Mouse (Mus musculus): ENCODE results near the gene Pidd1. TPM values are rescaled to one million over a fixed set of nuclear protein-coding genes. Genes with fewer than 3 reads are reported as not detected.
A peak's percentile ranks its signal among the peaks of the same experiment; 100 is the strongest.
"Not testable (repeated sequence)": the region's sequence is repeated elsewhere in the genome, so short reads cannot be mapped to it uniquely, and the experiment has no call there.

Pidd1 gene
- total and polyA plus RNA-seq, 3 experiments = 1.4 to 9.2 (median 1.5) TPM

GRCm38 (mm10) chr7:141458661-141459060, 14.8 kb upstream of the Pidd1 start:
- no peak for DNase-seq

GRCm38 (mm10) chr7:141457986-141458660, 14.3 kb upstream of the Pidd1 start:
- DNase-seq = peak; percentile 71

- DNase-seq = no peak
Measured at GRCm38 (mm10) chr7:141457236-141457635, 13.4 kb upstream of the Pidd1 start.

GRCm38 (mm10) chr7:141456739-141457138, 12.9 kb upstream of the Pidd1 start:
- peak; percentile 87 for DNase-seq

- peak; percentile 89 for DNase-seq
Measured at GRCm38 (mm10) chr7:141455610-141456314, 11.9 kb upstream of the Pidd1 start.

GRCm38 (mm10) chr7:141454967-141455551, 11.2 kb upstream of the Pidd1 start, which contains the start of gene Pnpla2:
Gene Pnpla2, plus strand, starts transcription at chr7:141455198.
- peak; percentile 98 for DNase-seq

- no peak for DNase-seq
Measured at GRCm38 (mm10) chr7:141453636-141454035, 9.8 kb upstream of the Pidd1 start.

GRCm38 (mm10) chr7:141451928-141452327, 8.1 kb upstream of the Pidd1 start:
- DNase-seq = no peak

GRCm38 (mm10) chr7:141447110-141447991, 3.5 kb upstream of the Pidd1 start, which contains the start of gene Rplp2:
Gene Rplp2, plus strand, starts transcription at chr7:141447370.
- peak; percentile 97 for DNase-seq

- not testable (repeated sequence) for DNase-seq
Measured at GRCm38 (mm10) chr7:141446374-141446773, 2.5 kb upstream of the Pidd1 start.

GRCm38 (mm10) chr7:141443081-141443821, 574 bp downstream of the Pidd1 start:
- peak; percentile 22 for DNase-seq

- DNase-seq = no peak
Measured at GRCm38 (mm10) chr7:141442199-141442598, 1.6 kb downstream of the Pidd1 start.

- DNase-seq = no peak
Measured at GRCm38 (mm10) chr7:141441460-141441859, 2.4 kb downstream of the Pidd1 start.

- DNase-seq = peak; percentile 62
Measured at GRCm38 (mm10) chr7:141440613-141441012, 3.2 kb downstream of the Pidd1 start.

GRCm38 (mm10) chr7:141439811-141440210, 4.0 kb downstream of the Pidd1 start:
- no peak for DNase-seq

- no peak for DNase-seq
Measured at GRCm38 (mm10) chr7:141439140-141439679, 4.6 kb downstream of the Pidd1 start.

GRCm38 (mm10) chr7:141438201-141438968, 5.4 kb downstream of the Pidd1 start:
- no peak for DNase-seq

GRCm38 (mm10) chr7:141437178-141438120, 6.4 kb downstream of the Pidd1 start, which contains the start of gene Slc25a22:
Gene Slc25a22, minus strand, starts transcription at chr7:141437892.
- peak; percentile 92 for DNase-seq

- no peak for DNase-seq
Measured at GRCm38 (mm10) chr7:141436523-141436892, 7.3 kb downstream of the Pidd1 start.
